Mouse (Mus musculus) cerebellum, adult 2 months (tissue): ENCODE data around the gene Gm10037.

Experiments used
- CTCF ChIP-seq: fragments of 200-500 bp; IDR thresholded peaks from 2 replicates; pipeline ENCODE4 v1.5.1; 2011; ENCODE audit warnings: low read depth, mild to moderate bottlenecking, control low read depth, low read length, moderate library complexity, borderline replicate concordance; ENCODE audit not compliant: insufficient read depth
- POLR2A ChIP-seq: fragments of 200-500 bp; IDR thresholded peaks from 2 replicates; pipeline ENCODE4 v1.6.1; 2011; ENCODE audit warnings: low read length, control low read depth, borderline replicate concordance; ENCODE audit not compliant: insufficient read depth

GRCm38 (mm10) chr13:67813710-67814660 lies 16.9 kb upstream of the Gm10037 start, which contains the start of gene Zfp273:
- TF ChIP-seq CTCF = no peak
- TF ChIP-seq POLR2A = peak; percentile 32; the same call in 1 of the 2 replicates
